Mouse (Mus musculus): ENCODE measurements around the gene Hmgn3. TPM values are rescaled to one million over a fixed set of nuclear protein-coding genes. Genes with fewer than 3 reads are reported as not detected.

Gene Hmgn3
- polyA plus RNA-seq, 1 experiment from 2014 or later, result 135 TPM

DNA sequence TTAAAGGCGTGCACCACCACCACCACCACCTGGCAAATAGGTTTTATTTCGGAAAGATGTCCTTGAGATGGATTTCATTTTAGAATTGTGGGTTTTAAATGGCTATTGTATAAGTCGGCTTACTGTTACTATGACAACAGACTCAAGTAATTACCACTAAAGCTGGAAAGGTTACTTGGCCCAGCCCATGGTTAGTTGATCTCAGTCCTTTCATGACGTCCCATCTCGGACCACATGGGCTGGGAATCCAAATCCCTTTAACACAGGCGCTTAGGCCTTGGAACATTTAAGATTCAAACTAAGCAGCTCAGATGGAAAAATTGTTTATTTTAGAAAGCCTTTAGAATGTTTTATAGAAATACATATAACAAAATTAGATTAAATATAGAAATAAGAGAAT lies 64.2 kb downstream of the Hmgn3 start:
- Histone ChIP-seq H3K9ac (replicated peaks; ENCODE audit: low read depth, low read length) (no peak overlapping the region), H3K9me3 (ENCODE audit: control insufficient read depth, low read length) (no peaks in the 10 kb centered on the region), H3K27me3 (ENCODE audit: control insufficient read depth, insufficient read depth, low read length) (no peaks in the 10 kb centered on the region), H3K27ac (ENCODE audit: low read depth, low read length) (no peak overlapping the region), H3K4me2 (ENCODE audit: low read depth, low read length) (no peak overlapping the region), H3K36me3 (ENCODE audit: control insufficient read depth, insufficient read depth, low read length) (no peaks in the 10 kb centered on the region), H3K4me3 (ENCODE audit: low read depth, low read length) (no peak overlapping the region), H3K4me1 (ENCODE audit: control insufficient read depth, insufficient read depth, low read length) (no peaks in the 10 kb centered on the region)
- WGBS, result 81% methylated on average over 6 of the region's 6 CpGs
- no peak for ATAC-seq (ENCODE audit: low read depth)

DNA sequence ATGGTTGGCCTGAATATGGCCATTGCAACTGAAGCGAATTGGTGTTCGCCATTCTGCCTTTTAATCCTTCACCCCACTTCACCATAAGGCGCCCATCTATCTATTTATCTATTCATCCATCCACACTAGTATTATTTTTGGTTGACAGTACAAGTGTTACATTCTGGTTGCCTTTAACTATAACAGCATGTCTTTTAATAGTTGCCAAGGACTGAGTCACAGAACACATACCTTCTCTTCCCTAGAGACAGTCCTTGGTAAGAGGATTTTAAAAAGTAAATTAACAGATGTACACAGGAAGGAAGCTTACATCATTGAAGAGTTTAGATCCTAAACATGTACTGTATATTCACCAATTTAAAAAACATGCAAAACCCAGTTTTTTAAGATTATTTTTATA lies 66.8 kb downstream of the Hmgn3 start:
- WGBS, result 95% methylated on average over 3 of the region's 3 CpGs
- no peaks in the 10 kb centered on the region for H3K4me1 ChIP-seq (ENCODE audit: control insufficient read depth, insufficient read depth, low read length)
- H3K36me3 ChIP-seq (ENCODE audit: control insufficient read depth, insufficient read depth, low read length), result no peaks in the 10 kb centered on the region
- no peak overlapping the region for H3K27ac ChIP-seq (ENCODE audit: low read depth, low read length)
- H3K9me3 ChIP-seq (ENCODE audit: control insufficient read depth, low read length), result no peaks in the 10 kb centered on the region
- H3K4me3 ChIP-seq (ENCODE audit: low read depth, low read length), result no peak overlapping the region
- H3K9ac ChIP-seq (replicated peaks; ENCODE audit: low read depth, low read length), result no peak overlapping the region
- no peak overlapping the region for H3K4me2 ChIP-seq (ENCODE audit: low read depth, low read length)
- H3K27me3 ChIP-seq (ENCODE audit: control insufficient read depth, insufficient read depth, low read length), result no peaks in the 10 kb centered on the region
- no peak for ATAC-seq (ENCODE audit: low read depth)

DNA sequence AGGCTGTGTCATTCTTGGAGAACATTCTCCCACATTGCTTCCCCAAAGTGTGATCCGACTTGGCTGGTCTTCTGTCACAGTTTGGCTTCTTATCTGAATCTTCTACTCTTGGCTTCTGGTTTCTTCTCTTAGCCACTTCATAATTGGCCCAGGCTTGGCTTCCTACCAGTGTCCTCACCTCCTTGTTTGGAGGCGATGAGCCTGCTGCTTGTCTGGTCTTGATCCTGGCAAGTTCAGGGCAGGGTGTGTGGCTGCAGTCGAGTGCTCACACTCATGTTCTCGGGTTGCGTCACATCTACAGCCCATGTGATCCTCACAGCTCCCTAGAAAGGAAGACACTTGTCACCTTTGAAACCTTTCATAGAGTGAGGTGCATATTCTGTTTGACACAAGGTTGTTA lies 78.2 kb downstream of the Hmgn3 start:
- Histone ChIP-seq H3K4me3 (ENCODE audit: low read depth, low read length) (no peak overlapping the region), H3K9me3 (ENCODE audit: control insufficient read depth, low read length) (no peaks in the 10 kb centered on the region), H3K4me2 (ENCODE audit: low read depth, low read length) (no peak overlapping the region), H3K36me3 (ENCODE audit: control insufficient read depth, insufficient read depth, low read length) (no peaks in the 10 kb centered on the region), H3K9ac (replicated peaks; ENCODE audit: low read depth, low read length) (no peak overlapping the region), H3K27ac (ENCODE audit: low read depth, low read length) (no peak overlapping the region), H3K27me3 (ENCODE audit: control insufficient read depth, insufficient read depth, low read length) (no peaks in the 10 kb centered on the region), H3K4me1 (ENCODE audit: control insufficient read depth, insufficient read depth, low read length) (no peaks in the 10 kb centered on the region)
- no peak for ATAC-seq (ENCODE audit: low read depth)
- WGBS, result 93% methylated on average over 5 of the region's 5 CpGs

DNA sequence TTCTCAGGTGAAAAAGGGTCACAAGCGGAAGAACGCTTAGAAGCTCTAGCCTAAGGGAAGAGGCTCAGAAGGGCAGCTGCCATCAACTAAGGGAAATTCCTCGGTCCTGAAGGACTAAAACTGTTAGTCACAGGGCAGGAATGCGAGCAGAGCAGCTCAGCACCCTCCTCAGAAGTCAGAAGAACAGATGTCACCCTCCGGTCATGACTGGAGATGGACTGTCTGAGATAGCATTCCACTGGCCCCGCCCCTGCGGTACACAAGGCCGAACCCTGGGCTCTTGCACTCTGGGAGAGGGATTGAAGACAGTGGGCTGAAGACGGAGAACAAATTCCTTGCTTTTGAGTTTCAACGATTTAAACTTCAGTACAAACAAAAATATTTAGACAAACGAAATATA lies 85.2 kb downstream of the Hmgn3 start:
- ATAC-seq (ENCODE audit: low read depth), result no peak
- H3K9me3 ChIP-seq (ENCODE audit: control insufficient read depth, low read length), result no peaks in the 10 kb centered on the region
- H3K4me3 ChIP-seq (ENCODE audit: low read depth, low read length), result no peak overlapping the region
- no peaks in the 10 kb centered on the region for H3K27me3 ChIP-seq (ENCODE audit: control insufficient read depth, insufficient read depth, low read length)
- no peaks in the 10 kb centered on the region for H3K36me3 ChIP-seq (ENCODE audit: control insufficient read depth, insufficient read depth, low read length)
- no peak overlapping the region for H3K27ac ChIP-seq (ENCODE audit: low read depth, low read length)
- H3K4me1 ChIP-seq (ENCODE audit: control insufficient read depth, insufficient read depth, low read length), result no peaks in the 10 kb centered on the region
- WGBS, result 80% methylated on average over 11 of the region's 11 CpGs
- H3K4me2 ChIP-seq (ENCODE audit: low read depth, low read length), result no peak overlapping the region
- no peak overlapping the region for H3K9ac ChIP-seq (replicated peaks; ENCODE audit: low read depth, low read length)

Other genes starting within 250 kb of the Hmgn3 start
- gene Phip, start 171.2 kb downstream of the Hmgn3 start, polyA plus RNA-seq (2014; fragmentation: Nextera tagmentation; extraction: Ambion mirVana), result 85.3 and 108 TPM in 2 replicates